Mouse (Mus musculus) thymus, adult 2 months (tissue): ENCODE data around the gene Itga2.

Source experiments
- CTCF ChIP-seq: fragments of 200-500 bp; IDR thresholded peaks from 2 replicates; pipeline ENCODE4 v1.5.1; 2012; ENCODE audit warnings: mild to moderate bottlenecking, control low read depth, low read length, moderate library complexity, borderline replicate concordance; ENCODE audit not compliant: control insufficient read depth, poor library complexity, insufficient read depth; ENCODE audit errors: extremely low read depth
- POLR2A ChIP-seq: fragments of 200-500 bp; IDR thresholded peaks from 2 replicates; pipeline ENCODE4 v1.6.1; 2012; ENCODE audit warnings: mild to moderate bottlenecking, low read length, control low read depth, moderate library complexity; ENCODE audit not compliant: control insufficient read depth, poor library complexity, insufficient read depth; ENCODE audit errors: extremely low read depth

GRCm38 (mm10) chr13:114876005-114876520 lies 55.8 kb downstream of the Itga2 start:
- no peak for TF ChIP-seq CTCF
- TF ChIP-seq POLR2A: no peak
